Mouse (Mus musculus) heart, adult 8-10 months (tissue): ENCODE data around the gene Ap1m2. TPM values are rescaled to one million over a fixed set of nuclear protein-coding genes. Genes with fewer than 3 reads are reported as not detected.
"Not testable (repeated sequence)": the region's sequence is repeated elsewhere in the genome, so short reads cannot be mapped to it uniquely, and the experiment has no call there.

Source experiments
- DNase-seq: peaks from one replicate; pipeline ENCODE4 v3.0.0; 2022; ENCODE audit warnings: low spot score
- total RNA-seq, 4 experiments: library from RNA; stranded (reverse); gene quantifications; 2 replicates each; pipeline ENCODE4 v1.2.4; 2022

The Ap1m2 gene
- total RNA-seq, 4 experiments from 2014 or later = not detected

GRCm38 (mm10) chr9:21328041-21328440, 15.9 kb upstream of the Ap1m2 start:
- no peak for DNase-seq

GRCm38 (mm10) chr9:21327569-21327968, 15.4 kb upstream of the Ap1m2 start:
- no peak for DNase-seq

GRCm38 (mm10) chr9:21324269-21324668, 12.1 kb upstream of the Ap1m2 start:
- no peak for DNase-seq

- DNase-seq = not testable (repeated sequence)
These were observed 10.8 kb upstream of the Ap1m2 start for GRCm38 (mm10) chr9:21322917-21323297.

- DNase-seq = no peak
These were observed 10.2 kb upstream of the Ap1m2 start for GRCm38 (mm10) chr9:21322211-21322916.

- DNase-seq = peak; percentile 59
These were observed 9.3 kb upstream of the Ap1m2 start for GRCm38 (mm10) chr9:21321513-21321835.

GRCm38 (mm10) chr9:21320619-21321512, 8.7 kb upstream of the Ap1m2 start, which contains the start of gene Slc44a2:
Gene Slc44a2, plus strand, starts transcription at chr9:21320698.
- peak; percentile 86 for DNase-seq

- no peak for DNase-seq
These were observed 8.1 kb upstream of the Ap1m2 start for GRCm38 (mm10) chr9:21320280-21320618.

- DNase-seq = no peak
These were observed 7.4 kb upstream of the Ap1m2 start for GRCm38 (mm10) chr9:21319503-21319902.

GRCm38 (mm10) chr9:21318792-21319191, 6.7 kb upstream of the Ap1m2 start:
- DNase-seq = no peak

- no peak for DNase-seq
These were observed 4.6 kb upstream of the Ap1m2 start for GRCm38 (mm10) chr9:21316696-21317095.

GRCm38 (mm10) chr9:21315421-21315820, 3.3 kb upstream of the Ap1m2 start:
- no peak for DNase-seq

GRCm38 (mm10) chr9:21314367-21315140, 2.4 kb upstream of the Ap1m2 start:
- no peak for DNase-seq

GRCm38 (mm10) chr9:21313394-21313793, 1.3 kb upstream of the Ap1m2 start:
- peak; percentile 89 for DNase-seq

- no peak for DNase-seq
These were observed 442 bp downstream of the Ap1m2 start for GRCm38 (mm10) chr9:21311695-21312094.

GRCm38 (mm10) chr9:21309150-21309741, 2.9 kb downstream of the Ap1m2 start:
- DNase-seq = no peak

GRCm38 (mm10) chr9:21305065-21305464, 7.1 kb downstream of the Ap1m2 start:
- DNase-seq = no peak

GRCm38 (mm10) chr9:21299014-21299413, 13.1 kb downstream of the Ap1m2 start:
- no peak for DNase-seq

- DNase-seq = no peak
These were observed 19.9 kb downstream of the Ap1m2 start for GRCm38 (mm10) chr9:21292271-21292670.

GRCm38 (mm10) chr9:21291868-21292267, 20.3 kb downstream of the Ap1m2 start:
- DNase-seq = not testable (repeated sequence)

- DNase-seq = peak; percentile 100
These were observed 20.9 kb downstream of the Ap1m2 start, which contains the start of gene Cdkn2d for GRCm38 (mm10) chr9:21291022-21291787. Gene Cdkn2d, minus strand, starts transcription at chr9:21291407.
